Mouse (Mus musculus): Measurements from ENCODE around the gene Wipi2. TPM values are rescaled to one million over a fixed set of nuclear protein-coding genes. Genes with fewer than 3 reads are reported as not detected.

Gene Wipi2
- polyA plus RNA-seq, 1 experiment from 2014 or later = 62.0 TPM

DNA sequence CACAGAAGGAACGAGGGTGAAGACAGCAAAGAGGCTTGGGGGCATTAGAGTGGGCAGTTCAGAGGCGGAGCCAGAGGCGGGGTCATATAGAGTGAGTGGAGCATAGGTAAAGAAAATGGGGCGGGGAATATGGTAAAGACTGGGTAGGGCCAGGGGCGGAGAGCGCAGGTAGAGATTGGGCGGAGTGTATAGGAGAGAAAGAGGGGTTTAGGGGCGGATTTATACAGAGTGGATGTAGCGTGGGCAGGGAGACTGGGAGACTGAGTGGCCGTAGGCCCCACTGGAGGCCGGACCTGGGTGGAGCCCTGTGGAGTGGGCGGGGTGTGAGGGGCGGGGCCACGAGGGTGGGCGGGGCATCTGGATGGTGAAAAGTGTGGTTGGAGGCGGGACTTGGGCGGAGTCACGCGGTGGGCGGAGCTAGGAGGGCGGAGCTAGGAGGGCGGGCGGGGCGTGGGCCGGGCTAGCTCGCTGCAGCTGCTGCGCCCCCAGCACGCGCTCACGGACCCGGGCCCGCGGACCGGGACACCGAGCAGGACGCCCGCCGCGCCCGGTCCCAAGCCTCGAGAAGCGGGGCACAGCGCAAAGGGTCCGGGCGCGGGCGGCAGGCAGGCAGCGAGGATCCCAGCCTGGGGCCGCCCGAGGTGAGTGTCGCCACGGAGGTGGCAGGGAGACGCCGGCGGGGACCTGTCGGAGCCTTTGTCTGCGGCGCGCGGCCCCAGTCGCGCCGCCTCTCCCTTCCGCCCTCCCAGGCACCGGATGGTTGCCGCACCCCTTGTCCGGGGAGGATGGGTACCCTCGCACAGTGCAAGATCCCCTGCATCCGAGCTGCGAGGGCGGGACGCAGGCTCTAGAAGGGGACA is 74.4 kb downstream of the Wipi2 start:
- H3K4me3 ChIP-seq (ENCODE audit: low read depth, low read length) = peak overlapping the region; percentile 70
- H3K27me3 ChIP-seq (ENCODE audit: control insufficient read depth, insufficient read depth, low read length) = peaks cover 9% of the 10 kb centered on the region; the same call in 1 of the 2 replicates
- DNase-seq (ENCODE audit: low spot score) = peak; percentile 94
- ATAC-seq (replicated peaks; ENCODE audit: low FRiP score) = peak; percentile 88
- H3K4me2 ChIP-seq (ENCODE audit: low read depth, low read length, severe bottlenecking) = peak overlapping the region; percentile 95
- H3K9me3 ChIP-seq (ENCODE audit: control insufficient read depth, low read length) = no peaks in the 10 kb centered on the region
- H3K36me3 ChIP-seq (ENCODE audit: control insufficient read depth, insufficient read depth, low read length) = no peaks in the 10 kb centered on the region
- under 1% methylated on average over 55 of the region's 72 CpGs for WGBS
- H3K27ac ChIP-seq (ENCODE audit: low read depth, low read length) = peak overlapping the region; percentile 25; the same call in 1 of the 2 replicates
- peaks cover 7% of the 10 kb centered on the region; the same call in 1 of the 2 replicates for H3K4me1 ChIP-seq (replicated peaks; ENCODE audit: control insufficient read depth, insufficient read depth, low read length)
- peak overlapping the region; percentile 87 for H3K9ac ChIP-seq (ENCODE audit: low read length)

DNA sequence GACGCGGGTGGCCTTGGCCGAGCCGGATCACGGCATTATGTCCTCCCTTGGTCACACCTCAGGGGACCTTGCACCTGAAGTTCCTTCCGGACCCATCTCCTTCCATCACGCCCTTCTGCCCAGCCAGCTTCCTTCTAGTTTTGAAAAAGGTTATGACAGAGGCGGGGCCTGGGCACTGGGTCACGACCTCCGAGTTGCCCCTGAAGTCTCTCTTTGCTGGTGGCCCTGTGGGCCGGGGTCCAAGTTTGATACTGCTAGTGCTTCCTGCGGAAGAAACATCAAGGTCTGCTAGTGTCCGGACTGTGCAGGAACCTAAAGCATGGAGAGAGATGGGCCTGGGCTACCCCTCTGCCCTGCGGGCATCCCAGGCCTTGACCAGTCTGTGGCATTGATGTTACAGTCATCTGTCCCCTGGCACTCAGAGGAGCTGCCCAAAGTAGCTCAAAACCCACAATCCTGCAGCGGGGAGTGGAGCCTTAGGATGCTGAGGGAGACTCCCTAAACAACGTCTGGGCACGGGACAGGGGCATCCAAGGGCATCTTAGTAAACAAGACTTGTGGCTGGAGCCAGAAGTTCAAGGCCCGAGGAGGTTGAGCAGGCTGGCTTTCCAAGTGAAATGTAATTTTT is 75.1 kb downstream of the Wipi2 start:
- H3K9me3 ChIP-seq (ENCODE audit: control insufficient read depth, low read length) = no peaks in the 10 kb centered on the region
- 25% methylated on average over 18 of the region's 18 CpGs for WGBS
- no peak overlapping the region for H3K27ac ChIP-seq (ENCODE audit: low read depth, low read length)
- H3K4me3 ChIP-seq (ENCODE audit: low read depth, low read length) = peak overlapping the region; percentile 70
- ATAC-seq (replicated peaks; ENCODE audit: low FRiP score) (0 out of 2 replicates have a peak, but pooled peaks have one; percentile 10), DNase-seq (ENCODE audit: low spot score) (no peak)
- H3K9ac ChIP-seq (ENCODE audit: low read length) = peak overlapping the region; percentile 87
- H3K36me3 ChIP-seq (ENCODE audit: control insufficient read depth, insufficient read depth, low read length) = no peaks in the 10 kb centered on the region
- H3K4me2 ChIP-seq (ENCODE audit: low read depth, low read length, severe bottlenecking) = peak overlapping the region; percentile 95
- H3K4me1 ChIP-seq (replicated peaks; ENCODE audit: control insufficient read depth, insufficient read depth, low read length) = peaks cover 7% of the 10 kb centered on the region; the same call in 1 of the 2 replicates
- H3K27me3 ChIP-seq (ENCODE audit: control insufficient read depth, insufficient read depth, low read length) = peaks cover 9% of the 10 kb centered on the region; the same call in 1 of the 2 replicates

DNA sequence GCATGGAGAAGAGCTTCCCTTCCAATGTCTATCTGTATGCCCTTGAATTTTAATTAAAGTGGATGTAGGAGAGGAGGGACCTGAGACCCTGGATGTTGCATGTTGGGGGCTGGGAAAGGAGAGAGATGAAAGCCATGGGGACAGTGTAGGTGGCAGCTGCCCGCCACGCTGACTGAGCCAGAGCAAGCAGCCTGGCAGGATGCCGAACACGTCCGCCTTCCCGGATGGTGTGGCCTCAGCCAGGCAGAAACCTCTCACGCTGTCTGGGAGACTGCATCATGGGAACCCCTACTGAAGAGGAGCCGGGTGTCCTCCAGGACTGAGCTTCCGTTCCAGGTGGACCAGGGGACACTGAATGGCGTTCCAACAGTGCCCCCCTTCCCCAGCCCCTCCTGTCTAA is 76.1 kb downstream of the Wipi2 start:
- DNase-seq (ENCODE audit: low spot score) (no peak), ATAC-seq (replicated peaks; ENCODE audit: low FRiP score) (no peak)
- Histone ChIP-seq H3K4me3 (ENCODE audit: low read depth, low read length) (no peak overlapping the region), H3K36me3 (ENCODE audit: control insufficient read depth, insufficient read depth, low read length) (no peaks in the 10 kb centered on the region), H3K4me2 (ENCODE audit: low read depth, low read length, severe bottlenecking) (no peak overlapping the region), H3K9ac (ENCODE audit: low read length) (no peak overlapping the region), H3K27ac (ENCODE audit: low read depth, low read length) (no peak overlapping the region), H3K9me3 (ENCODE audit: control insufficient read depth, low read length) (no peaks in the 10 kb centered on the region), H3K27me3 (ENCODE audit: control insufficient read depth, insufficient read depth, low read length) (peaks cover 9% of the 10 kb centered on the region; the same call in 1 of the 2 replicates), H3K4me1 (replicated peaks; ENCODE audit: control insufficient read depth, insufficient read depth, low read length) (peaks cover 7% of the 10 kb centered on the region; the same call in 1 of the 2 replicates)
- 91% methylated on average over 10 of the region's 10 CpGs for WGBS

DNA sequence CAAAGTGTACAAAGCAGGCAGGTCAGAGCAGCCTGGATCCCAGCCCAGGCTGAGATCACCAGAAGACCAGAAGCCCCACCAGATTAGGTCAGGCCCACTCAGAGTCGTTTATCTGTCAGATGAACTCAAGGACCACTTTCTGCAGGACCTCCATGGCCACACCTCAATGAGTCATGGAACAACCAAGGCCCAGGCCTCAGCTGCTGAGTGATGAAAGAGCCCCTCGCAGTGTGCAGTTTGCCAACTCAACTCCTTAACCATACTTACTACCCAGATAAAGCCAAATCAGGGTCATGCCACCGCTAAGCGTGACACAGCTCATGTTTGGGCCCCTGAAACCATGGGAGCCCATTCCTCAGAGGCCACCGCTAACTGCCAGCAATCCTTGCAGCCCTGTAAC is 80.2 kb downstream of the Wipi2 start:
- 94% methylated on average over 5 of the region's 5 CpGs for WGBS
- Histone ChIP-seq H3K36me3 (ENCODE audit: control insufficient read depth, insufficient read depth, low read length) (peaks cover 4% of the 10 kb centered on the region; the same call in 1 of the 2 replicates), H3K9ac (ENCODE audit: low read length) (no peak overlapping the region), H3K9me3 (ENCODE audit: control insufficient read depth, low read length) (peaks cover 4% of the 10 kb centered on the region; the same call in 1 of the 2 replicates), H3K4me3 (ENCODE audit: low read depth, low read length) (no peak overlapping the region), H3K27ac (ENCODE audit: low read depth, low read length) (no peak overlapping the region), H3K4me1 (replicated peaks; ENCODE audit: control insufficient read depth, insufficient read depth, low read length) (peaks cover 4% of the 10 kb centered on the region; the same call in 1 of the 2 replicates), H3K27me3 (ENCODE audit: control insufficient read depth, insufficient read depth, low read length) (no peaks in the 10 kb centered on the region), H3K4me2 (ENCODE audit: low read depth, low read length, severe bottlenecking) (no peak overlapping the region)
- no peak for ATAC-seq (replicated peaks; ENCODE audit: low FRiP score)
- no peak for DNase-seq (ENCODE audit: low spot score)

DNA sequence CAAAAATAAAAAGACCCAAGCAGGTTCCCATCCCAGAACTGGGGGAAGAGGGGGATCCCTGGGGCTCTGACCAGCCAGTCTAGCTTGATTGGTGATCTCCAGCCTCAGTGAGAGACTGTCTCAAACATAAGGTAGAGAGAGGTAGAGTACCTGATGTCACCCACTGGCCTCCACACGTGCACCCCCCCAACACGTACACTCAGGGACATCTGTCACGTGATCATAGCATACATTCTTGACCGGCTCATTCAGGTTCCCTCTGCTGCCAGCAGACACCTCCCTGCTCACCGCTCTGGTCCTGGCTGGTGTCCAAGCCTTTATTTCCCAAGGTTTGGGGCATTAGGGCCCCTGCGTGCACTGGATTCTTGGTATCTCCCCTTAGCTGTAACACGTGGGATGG is 81.9 kb downstream of the Wipi2 start:
- Histone ChIP-seq H3K9ac (ENCODE audit: low read length) (no peak overlapping the region), H3K36me3 (ENCODE audit: control insufficient read depth, insufficient read depth, low read length) (peaks cover 4% of the 10 kb centered on the region; the same call in 1 of the 2 replicates), H3K27ac (ENCODE audit: low read depth, low read length) (no peak overlapping the region), H3K27me3 (ENCODE audit: control insufficient read depth, insufficient read depth, low read length) (no peaks in the 10 kb centered on the region), H3K4me3 (ENCODE audit: low read depth, low read length) (no peak overlapping the region), H3K4me1 (replicated peaks; ENCODE audit: control insufficient read depth, insufficient read depth, low read length) (no peaks in the 10 kb centered on the region), H3K4me2 (ENCODE audit: low read depth, low read length, severe bottlenecking) (no peak overlapping the region), H3K9me3 (ENCODE audit: control insufficient read depth, low read length) (peaks cover 4% of the 10 kb centered on the region; the same call in 1 of the 2 replicates)
- ATAC-seq (replicated peaks; ENCODE audit: low FRiP score) (no peak), DNase-seq (ENCODE audit: low spot score) (no peak)
- WGBS = 87% methylated on average over 7 of the region's 7 CpGs

DNA sequence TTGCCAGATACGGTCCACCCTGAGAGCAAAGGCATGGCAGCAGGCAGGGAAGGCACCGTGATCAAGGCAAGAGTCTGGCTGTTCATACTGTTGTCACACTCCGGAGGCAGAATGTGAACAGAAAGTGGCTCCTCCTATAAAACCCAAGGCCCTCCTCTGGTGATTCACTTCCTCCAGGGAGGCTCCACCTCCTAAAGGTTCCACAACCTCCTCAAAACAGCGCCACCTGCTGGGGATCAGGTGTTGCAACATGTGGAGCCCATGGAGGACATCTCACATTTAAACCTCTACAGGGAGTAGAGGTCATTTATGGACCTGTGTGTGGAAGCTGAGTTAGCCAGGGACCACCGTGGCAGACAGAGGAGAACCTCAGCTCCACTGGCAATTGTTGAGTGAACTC is 84.9 kb downstream of the Wipi2 start:
- H3K9ac ChIP-seq (ENCODE audit: low read length) = no peak overlapping the region
- no peak for ATAC-seq (replicated peaks; ENCODE audit: low FRiP score)
- no peak overlapping the region for H3K27ac ChIP-seq (ENCODE audit: low read depth, low read length)
- H3K27me3 ChIP-seq (ENCODE audit: control insufficient read depth, insufficient read depth, low read length) = no peaks in the 10 kb centered on the region
- H3K4me3 ChIP-seq (ENCODE audit: low read depth, low read length) = no peak overlapping the region
- no peaks in the 10 kb centered on the region for H3K4me1 ChIP-seq (replicated peaks; ENCODE audit: control insufficient read depth, insufficient read depth, low read length)
- WGBS = 80% methylated on average over 5 of the region's 5 CpGs
- peaks cover 4% of the 10 kb centered on the region; the same call in 1 of the 2 replicates for H3K36me3 ChIP-seq (ENCODE audit: control insufficient read depth, insufficient read depth, low read length)
- no peak overlapping the region for H3K4me2 ChIP-seq (ENCODE audit: low read depth, low read length, severe bottlenecking)
- H3K9me3 ChIP-seq (ENCODE audit: control insufficient read depth, low read length) = peaks cover 4% of the 10 kb centered on the region; the same call in 1 of the 2 replicates
- no peak for DNase-seq (ENCODE audit: low spot score)

DNA sequence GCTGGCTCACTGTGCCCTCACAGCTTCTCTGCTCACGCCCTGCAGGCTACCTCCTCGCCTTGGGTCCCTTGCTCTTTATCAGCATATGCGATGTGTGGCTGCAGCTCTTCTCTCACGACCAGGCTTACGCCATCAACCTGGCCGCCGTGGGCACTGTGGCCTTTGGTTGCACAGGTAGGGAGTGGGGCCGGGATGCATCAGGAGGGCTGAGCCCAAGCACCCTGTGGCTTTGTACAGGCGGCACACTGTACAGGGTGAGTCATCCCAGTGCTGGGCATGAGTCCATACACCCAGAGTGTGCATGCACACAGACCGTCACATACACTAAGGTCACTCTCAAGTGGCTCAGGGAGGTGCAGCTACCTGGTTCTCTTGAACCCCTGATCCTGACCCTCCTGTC is 86.5 kb downstream of the Wipi2 start:
- WGBS = 86% methylated on average over 10 of the region's 10 CpGs

DNA sequence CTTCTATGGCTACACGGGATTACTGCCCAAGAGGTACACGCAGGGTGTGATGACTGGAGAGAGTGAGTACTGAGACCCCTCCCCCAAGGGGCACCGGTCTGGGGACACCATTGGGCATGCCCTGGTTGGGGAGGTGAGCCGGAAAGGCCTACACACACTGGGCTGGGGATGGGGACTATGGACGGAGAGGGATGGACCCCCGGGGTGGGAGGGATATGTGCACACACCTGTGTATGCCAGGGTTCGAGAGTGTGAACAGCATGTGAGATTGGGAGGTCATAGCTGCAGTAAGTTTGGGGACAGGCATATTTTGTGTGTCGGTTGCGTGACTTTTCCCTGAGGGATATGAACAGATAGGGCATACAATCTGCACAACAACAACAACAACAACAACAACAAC is 87.6 kb downstream of the Wipi2 start:
- Histone ChIP-seq H3K36me3 (ENCODE audit: control insufficient read depth, insufficient read depth, low read length) (peaks cover 4% of the 10 kb centered on the region; the same call in 1 of the 2 replicates), H3K9me3 (ENCODE audit: control insufficient read depth, low read length) (peaks cover 4% of the 10 kb centered on the region; the same call in 1 of the 2 replicates), H3K27me3 (ENCODE audit: control insufficient read depth, insufficient read depth, low read length) (no peaks in the 10 kb centered on the region), H3K27ac (ENCODE audit: low read depth, low read length) (no peak overlapping the region), H3K4me2 (ENCODE audit: low read depth, low read length, severe bottlenecking) (no peak overlapping the region), H3K9ac (ENCODE audit: low read length) (no peak overlapping the region), H3K4me3 (ENCODE audit: low read depth, low read length) (no peak overlapping the region), H3K4me1 (replicated peaks; ENCODE audit: control insufficient read depth, insufficient read depth, low read length) (no peaks in the 10 kb centered on the region)
- 85% methylated on average over 9 of the region's 9 CpGs for WGBS
- ATAC-seq (replicated peaks; ENCODE audit: low FRiP score) = no peak
- no peak for DNase-seq (ENCODE audit: low spot score)

More for the DNA sequence above, 86.5 kb downstream of the Wipi2 start:
- H3K27me3 ChIP-seq (ENCODE audit: control insufficient read depth, insufficient read depth, low read length) = no peaks in the 10 kb centered on the region
- H3K4me2 ChIP-seq (ENCODE audit: low read depth, low read length, severe bottlenecking) = no peak overlapping the region
- H3K36me3 ChIP-seq (ENCODE audit: control insufficient read depth, insufficient read depth, low read length) = peaks cover 4% of the 10 kb centered on the region; the same call in 1 of the 2 replicates
- no peak overlapping the region for H3K9ac ChIP-seq (ENCODE audit: low read length)
- no peak overlapping the region for H3K27ac ChIP-seq (ENCODE audit: low read depth, low read length)
- H3K4me3 ChIP-seq (ENCODE audit: low read depth, low read length) = no peak overlapping the region
- H3K9me3 ChIP-seq (ENCODE audit: control insufficient read depth, low read length) = peaks cover 4% of the 10 kb centered on the region; the same call in 1 of the 2 replicates
- no peaks in the 10 kb centered on the region for H3K4me1 ChIP-seq (replicated peaks; ENCODE audit: control insufficient read depth, insufficient read depth, low read length)
- DNase-seq (ENCODE audit: low spot score) = no peak
- no peak for ATAC-seq (replicated peaks; ENCODE audit: low FRiP score)
